Mouse (Mus musculus): ENCODE measurements at regions not wholly inside any gene's neighbourhood (a gene's known extent, or its start where the extent isn't known, plus 50 kb on each side); places are given as distances from the start of the nearest gene placed in this dataset.

- H3K4me2 ChIP-seq, result no peak overlapping the region
- TF ChIP-seq CTCF (IDR thresholded peaks at IDR 0.05; ENCODE audit: low read depth), result no peak
- no peaks in the 10 kb centered on the region for H3K27me3 ChIP-seq (ENCODE audit: insufficient read depth, low read length)
- no peaks in the 10 kb centered on the region for H3K36me3 ChIP-seq (ENCODE audit: insufficient read depth)
- 70% methylated on average over 3 of the region's 3 CpGs for WGBS
- no peaks in the 10 kb centered on the region for H3K4me1 ChIP-seq (ENCODE audit: insufficient read depth)
- no peak overlapping the region for H3K9ac ChIP-seq
- H3K9me3 ChIP-seq (ENCODE audit: low read depth, low read length), result no peaks in the 10 kb centered on the region
- no peak overlapping the region for H3K27ac ChIP-seq (ENCODE audit: low read depth)
- no peak overlapping the region for H3K4me3 ChIP-seq (ENCODE audit: low read depth, low read length)
- no peak for DNase-seq
- no peak for ATAC-seq (ENCODE audit: insufficient read depth)
These were observed 422.2 kb upstream of the Irak1bp1 start for GRCm38 (mm10) chr9:82407177-82407576.

GRCm38 (mm10) chr9:82408969-82409368 is 420.4 kb upstream of the Irak1bp1 start:
- no peak overlapping the region for H3K4me2 ChIP-seq
- no peak for ATAC-seq (ENCODE audit: insufficient read depth)
- H3K9ac ChIP-seq, result no peak overlapping the region
- H3K4me3 ChIP-seq (ENCODE audit: low read depth, low read length), result no peak overlapping the region
- H3K27ac ChIP-seq (ENCODE audit: low read depth), result no peak overlapping the region
- H3K36me3 ChIP-seq (ENCODE audit: insufficient read depth), result no peaks in the 10 kb centered on the region
- no peaks in the 10 kb centered on the region for H3K9me3 ChIP-seq (ENCODE audit: low read depth, low read length)
- H3K27me3 ChIP-seq (ENCODE audit: insufficient read depth, low read length), result no peaks in the 10 kb centered on the region
- 47% methylated on average over 2 of the region's 2 CpGs for WGBS
- H3K4me1 ChIP-seq (ENCODE audit: insufficient read depth), result no peaks in the 10 kb centered on the region
- TF ChIP-seq CTCF (IDR thresholded peaks at IDR 0.05; ENCODE audit: low read depth), result no peak
- peak; percentile 49 for DNase-seq
